Mouse (Mus musculus) neutrophil, adult 5-6 weeks (primary cell): ENCODE measurements around the gene Tfcp2. TPM values are rescaled to one million over a fixed set of nuclear protein-coding genes. Genes with fewer than 3 reads are reported as not detected.

Experiments used
- ATAC-seq: fragments of 151-379, 151-347 bp; 2 replicates; pipeline ENCODE4 v1.8.0; 2017; ENCODE audit warnings: mild to moderate bottlenecking, moderate TSS enrichment; ENCODE audit not compliant: insufficient number of reproducible peaks, poor library complexity, low FRiP score, severe bottlenecking; ENCODE audit errors: extremely low read depth
- total RNA-seq: library from RNA; stranded (forward); fragments of 200-1000 nt; gene quantifications from 2 replicates; pipeline ENCODE4 v1.2.3, GENCODE M21; 2017

Gene Tfcp2
- total RNA-seq, 1 experiment from 2014 or later = 6.5 TPM

- ATAC-seq = peak; percentile 38; the same call in 1 of the 2 replicates
These were observed 93.8 kb downstream of the Tfcp2 start for GRCm38 (mm10) chr15:100458055-100458454.

- ATAC-seq = peak; percentile 69
These were observed 94.5 kb downstream of the Tfcp2 start for GRCm38 (mm10) chr15:100457340-100457739.

GRCm38 (mm10) chr15:100456356-100456991, 95.3 kb downstream of the Tfcp2 start:
- no peak for ATAC-seq

DNA sequence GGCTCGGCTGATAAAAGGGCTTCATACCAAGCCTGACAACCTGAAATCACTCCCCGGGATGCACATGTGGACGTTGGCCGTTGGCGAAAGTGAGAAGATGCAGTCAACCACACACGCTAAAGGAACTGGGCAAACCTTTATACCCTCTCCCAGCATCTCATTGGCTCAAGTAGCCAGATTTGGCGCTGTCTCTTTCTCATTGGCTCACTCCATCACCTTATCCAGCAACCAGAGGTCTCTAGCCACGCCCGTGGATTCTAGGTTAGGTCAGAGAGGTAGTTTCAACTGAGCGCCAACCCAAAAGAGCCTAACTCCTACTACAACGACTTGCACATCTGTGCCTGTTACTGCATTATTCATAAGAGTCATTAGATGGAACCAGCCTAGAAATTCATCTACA, 99.3 kb downstream of the Tfcp2 start:
- ATAC-seq = no peak

DNA sequence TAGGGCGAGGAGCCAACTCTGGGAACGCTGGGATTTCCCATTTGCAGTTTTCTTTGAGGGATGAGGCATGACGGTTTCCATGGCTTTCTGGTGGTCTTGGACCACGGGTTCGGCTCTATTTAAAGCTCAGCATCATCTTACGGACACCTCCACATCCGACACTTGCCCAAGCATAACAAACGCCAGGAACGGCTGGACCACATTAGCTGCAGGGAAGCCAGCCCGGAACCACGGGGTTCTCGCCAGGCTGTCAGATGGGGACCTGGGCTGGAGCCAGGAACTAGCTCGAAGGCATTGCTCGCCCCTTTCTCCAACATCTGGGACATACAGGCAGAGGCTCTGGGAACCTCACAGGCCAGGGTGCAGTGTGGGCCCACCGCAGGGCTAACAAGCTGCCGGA, 100.6 kb downstream of the Tfcp2 start:
- no peak for ATAC-seq

- no peak for ATAC-seq
These were observed 102.3 kb downstream of the Tfcp2 start for GRCm38 (mm10) chr15:100449495-100449894.

DNA sequence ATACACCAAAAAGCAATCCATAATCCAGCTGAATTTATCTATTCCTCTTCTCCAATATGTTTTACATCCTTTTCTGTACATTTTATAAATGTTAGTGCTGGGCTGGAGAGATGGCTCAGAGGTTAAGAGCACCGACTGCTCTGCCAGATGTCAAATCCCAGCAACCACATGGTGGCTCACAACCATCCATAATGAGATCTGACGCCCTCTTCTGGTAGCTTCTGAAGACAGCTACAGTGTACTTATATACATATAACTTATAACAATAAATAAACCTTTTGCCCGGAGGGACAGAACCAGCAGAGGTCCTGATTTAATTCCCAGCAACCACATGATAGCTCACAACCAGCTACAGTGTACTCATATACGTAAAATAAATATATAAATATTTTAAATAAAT, 103.2 kb downstream of the Tfcp2 start:
- no peak for ATAC-seq

Other genes with a start within 250 kb of the Tfcp2 start
- gene Mettl7a1, start 247.9 kb downstream of the Tfcp2 start, total RNA-seq = 18.3 and 21.2 TPM in 2 replicates
- not detected in 2 replicates for gene Mettl7a3, start 217.1 kb downstream of the Tfcp2 start, total RNA-seq
- gene Methig1, start 198.9 kb downstream of the Tfcp2 start, total RNA-seq = not detected in 2 replicates
- not detected in 2 replicates for gene Mettl7a2, start 198.8 kb downstream of the Tfcp2 start, total RNA-seq
- not detected in 2 replicates for gene Higd1c, start 187.5 kb downstream of the Tfcp2 start, total RNA-seq
- not detected in 2 replicates for gene Gm5475, start 129.9 kb downstream of the Tfcp2 start, total RNA-seq
- gene Slc11a2, start 126.9 kb downstream of the Tfcp2 start, total RNA-seq = 7.6 and 7.9 TPM in 2 replicates
- 28.9 and 30.2 TPM in 2 replicates for gene Letmd1, start 83.0 kb downstream of the Tfcp2 start, total RNA-seq
- 2.9 and 3.1 TPM in 2 replicates for gene Csrnp2, start 56.5 kb downstream of the Tfcp2 start, total RNA-seq
- gene Pou6f1, start 48.0 kb upstream of the Tfcp2 start, total RNA-seq = 16.7 and 27.8 TPM in 2 replicates
- 376 and 417 TPM in 2 replicates for gene Dazap2, start 63.3 kb upstream of the Tfcp2 start, total RNA-seq
- 6.1 and 9.2 TPM in 2 replicates for gene Smagp, start 84.9 kb upstream of the Tfcp2 start, total RNA-seq
- 473 and 506 TPM in 2 replicates for gene Bin2, start 117.5 kb upstream of the Tfcp2 start, total RNA-seq
- 2.8 TPM in 1 of 2 replicates, not detected in the other for gene Cela1, start 135.9 kb upstream of the Tfcp2 start, total RNA-seq
- gene Galnt6, start 177.4 kb upstream of the Tfcp2 start, total RNA-seq = 32.4 and 33.1 TPM in 2 replicates
- gene Slc4a8, start 209.7 kb upstream of the Tfcp2 start, total RNA-seq = 2.7 and 5.6 TPM in 2 replicates